15 mouse cellular contexts compared by ENCODE assay signal in genomic region chr4:109014091-109014490, GRCm38 (mm10).
"Had no signal": no experiment of that assay in that cellular context is flagged by ENCODE, and none has a peak within 500 bp of the region (broad histone marks: within the 10 kb centered on the region; RNA-seq: fewer than 3 reads in every experiment).

No protein-coding gene starts in this region.

- H3K4me3 ChIP-seq: neural tube, embryonic 15.5 days; stomach, embryonic 15.5 days had no signal

- H3K9me3 ChIP-seq: neural tube, embryonic 15.5 days; stomach, embryonic 15.5 days had no signal

- H3K4me2 ChIP-seq: neural tube, embryonic 15.5 days; stomach, embryonic 15.5 days had no signal

- DNase-seq: retina, postnatal 1 day; right cerebral cortex, adult 18-20 months; right cerebral cortex, postnatal 14 days; right cerebral cortex, postnatal 25 days; right cerebral cortex, postnatal 4 days; spleen, adult 18-20 months; thymus, adult 18-20 months; thymus, adult 2 months; thymus, postnatal 14 days; thymus, postnatal 25 days; thymus, postnatal 36 days; thymus, postnatal 4 days had no signal

- H3K27me3 ChIP-seq: neural tube, embryonic 15.5 days; stomach, embryonic 15.5 days had no signal

- H3K4me1 ChIP-seq: neural tube, embryonic 15.5 days; stomach, embryonic 15.5 days had no signal

- H3K27ac ChIP-seq: neural tube, embryonic 15.5 days; stomach, embryonic 15.5 days; stomach, postnatal 0 days had no signal

- H3K9ac ChIP-seq: neural tube, embryonic 15.5 days; stomach, embryonic 15.5 days had no signal
